Mouse (Mus musculus) liver, embryonic 12.5 days (tissue): ENCODE measurements at regions not wholly inside any gene's neighbourhood (a gene's known extent, or its start where the extent isn't known, plus 50 kb on each side); places are given as distances from the start of the nearest gene placed in this dataset.

Source experiments
- ATAC-seq: fragments of 200-750 bp; cut with Nextera tagmentation; 2 replicates; pipeline ENCODE4 v1.8.0; 2017; ENCODE audit warnings: moderate number of reproducible peaks, mild to moderate bottlenecking, moderate library complexity
- H3K27ac ChIP-seq: fragments of 300-500 bp; sonication (generic); 2 replicates; pipeline ENCODE4 v1.5.1; 2016; ENCODE audit warnings: mild to moderate bottlenecking
- H3K27me3 ChIP-seq: fragments of 300-500 bp; sonication (generic); replicated peaks from 2 replicates; pipeline ENCODE4 v1.6.1; 2016; ENCODE audit warnings: mild to moderate bottlenecking, moderate library complexity
- H3K36me3 ChIP-seq: fragments of 300-500 bp; sonication (generic); 2 replicates; pipeline ENCODE4 v1.6.1; 2016; ENCODE audit warnings: mild to moderate bottlenecking, moderate library complexity
- H3K4me1 ChIP-seq: fragments of 300-500 bp; sonication (generic); 2 replicates; pipeline ENCODE4 v1.6.1; 2016
- H3K4me2 ChIP-seq: fragments of 300-500 bp; sonication (generic); 2 replicates; pipeline ENCODE4 v1.6.1; 2016; ENCODE audit warnings: mild to moderate bottlenecking, moderate library complexity
- H3K4me3 ChIP-seq: fragments of 300-500 bp; sonication (generic); 2 replicates; pipeline ENCODE4 v1.5.1; 2016; ENCODE audit warnings: mild to moderate bottlenecking, moderate library complexity
- H3K9ac ChIP-seq: fragments of 300-500 bp; sonication (generic); 2 replicates; pipeline ENCODE4 v1.6.1; 2016; ENCODE audit warnings: mild to moderate bottlenecking, moderate library complexity
- H3K9me3 ChIP-seq: fragments of 300-500 bp; sonication (generic); replicated peaks from 2 replicates; pipeline ENCODE4 v1.6.1; 2016; ENCODE audit warnings: mild to moderate bottlenecking, moderate library complexity
- WGBS: fragments of 180-500 bp; shearing (Covaris S2); methylation state at CpG from one replicate; pipeline ENCODE4 v1.1.7; 2016; ENCODE audit not compliant: insufficient replicate concordance; 5-methylcytosine and 5-hydroxymethylcytosine counted together

DNA sequence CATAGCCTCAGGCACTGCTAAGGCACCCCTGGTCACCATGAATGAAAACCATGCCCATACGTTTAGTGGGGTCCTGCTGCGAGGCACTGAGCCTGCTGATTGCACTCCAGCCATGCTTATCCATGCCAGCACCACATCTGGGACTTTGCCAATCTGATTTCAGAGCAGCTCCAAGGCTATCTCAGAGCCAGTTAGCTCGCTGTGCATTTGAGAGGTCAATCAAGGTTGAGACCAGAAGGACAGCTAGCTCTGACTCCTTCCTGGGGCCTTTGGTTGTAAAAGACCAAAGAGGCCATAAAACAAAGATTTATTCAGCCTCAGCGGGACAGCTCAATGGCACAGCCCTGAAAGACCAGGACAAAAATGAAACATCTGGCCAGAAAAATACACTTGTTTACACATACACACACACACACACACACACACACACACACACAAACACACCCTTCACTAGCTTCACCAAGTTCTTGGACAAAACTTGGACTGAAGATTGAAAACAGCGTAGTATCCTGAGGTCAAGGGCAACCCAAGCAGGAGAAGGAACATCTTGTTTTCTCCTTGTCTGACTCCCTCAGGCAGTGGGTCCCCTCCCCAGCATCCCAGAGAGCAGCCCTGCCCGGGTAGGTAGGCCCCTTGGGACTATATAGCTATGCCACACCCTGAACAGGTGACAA is 201.5 kb upstream of the Dio3 start:
- H3K36me3 ChIP-seq = no peaks in the 10 kb centered on the region
- H3K4me2 ChIP-seq = no peak overlapping the region
- no peaks in the 10 kb centered on the region for H3K4me1 ChIP-seq
- H3K27ac ChIP-seq = no peak overlapping the region
- no peaks in the 10 kb centered on the region for H3K9me3 ChIP-seq
- no peak overlapping the region for H3K9ac ChIP-seq
- 55% methylated on average over 6 of the region's 6 CpGs for WGBS
- no peak overlapping the region for H3K4me3 ChIP-seq
- H3K27me3 ChIP-seq = no peaks in the 10 kb centered on the region
- no peak for ATAC-seq

DNA sequence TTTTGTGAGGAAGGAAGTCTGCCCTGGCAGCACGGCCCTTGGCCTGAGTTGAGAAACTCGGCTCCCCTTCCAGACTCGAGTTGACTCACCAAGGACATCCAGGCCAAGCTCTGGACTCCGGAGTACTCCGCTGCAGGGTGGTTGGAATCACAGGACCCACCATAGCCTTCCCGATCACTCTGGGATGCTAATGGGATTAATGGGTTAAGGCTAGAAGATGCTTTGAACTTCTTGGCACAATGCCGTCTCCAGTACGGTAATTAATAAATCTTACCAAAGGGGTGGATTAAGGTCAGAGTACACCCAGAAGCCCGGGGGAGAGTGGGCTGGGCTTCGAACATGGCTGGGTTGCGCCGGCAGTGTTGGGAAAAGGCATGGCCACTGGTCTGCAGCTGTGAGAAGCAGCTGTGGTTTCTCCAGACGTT is 200.8 kb upstream of the Dio3 start:
- 65% methylated on average over 13 of the region's 13 CpGs for WGBS
- H3K4me2 ChIP-seq = no peak overlapping the region
- H3K36me3 ChIP-seq = no peaks in the 10 kb centered on the region
- no peaks in the 10 kb centered on the region for H3K4me1 ChIP-seq
- no peak for ATAC-seq
- no peaks in the 10 kb centered on the region for H3K27me3 ChIP-seq
- H3K9me3 ChIP-seq = no peaks in the 10 kb centered on the region
- no peak overlapping the region for H3K27ac ChIP-seq
- no peak overlapping the region for H3K9ac ChIP-seq
- H3K4me3 ChIP-seq = no peak overlapping the region

DNA sequence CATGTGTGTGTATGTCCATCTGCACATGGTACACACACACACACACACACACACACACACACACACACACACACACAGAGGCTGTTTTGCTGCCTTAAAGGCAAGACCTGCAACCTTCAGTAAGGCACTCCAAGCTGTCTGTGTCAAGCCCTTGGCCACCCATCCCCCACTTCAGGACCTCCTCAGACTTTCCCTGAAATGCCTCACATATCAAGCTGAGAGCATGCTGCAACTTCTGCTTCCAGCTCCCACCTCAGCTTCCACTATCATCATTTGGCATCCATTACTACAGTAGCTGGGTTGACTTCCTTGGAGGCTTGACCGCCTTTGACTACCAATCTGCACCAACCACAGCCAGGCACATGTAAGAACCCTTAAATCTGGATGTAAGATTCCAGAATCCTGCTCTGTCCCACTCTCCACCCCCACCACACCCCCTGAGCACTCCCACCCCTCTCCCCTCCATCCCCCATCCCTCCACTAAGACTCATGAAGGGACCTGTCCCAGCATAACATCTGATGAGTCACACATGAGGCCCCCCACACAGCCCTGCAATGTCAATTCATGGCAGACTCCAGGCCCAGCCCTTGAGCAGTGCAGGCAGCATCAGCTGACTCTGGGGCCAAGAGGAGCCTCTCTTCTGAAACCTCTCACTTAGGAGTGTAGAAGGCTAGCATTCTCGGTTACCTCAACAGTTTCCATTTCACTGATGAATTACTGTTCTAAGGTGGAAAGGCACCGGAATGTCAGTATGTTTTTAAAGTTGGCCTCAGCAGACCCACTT is 196.8 kb upstream of the Dio3 start:
- no peak for ATAC-seq
- H3K4me1 ChIP-seq = no peaks in the 10 kb centered on the region
- 74% methylated on average over 3 of the region's 3 CpGs for WGBS
- H3K27me3 ChIP-seq = no peaks in the 10 kb centered on the region
- H3K9me3 ChIP-seq = no peaks in the 10 kb centered on the region
- no peak overlapping the region for H3K9ac ChIP-seq
- H3K4me3 ChIP-seq = no peak overlapping the region
- H3K27ac ChIP-seq = no peak overlapping the region
- H3K36me3 ChIP-seq = no peaks in the 10 kb centered on the region
- H3K4me2 ChIP-seq = no peak overlapping the region

DNA sequence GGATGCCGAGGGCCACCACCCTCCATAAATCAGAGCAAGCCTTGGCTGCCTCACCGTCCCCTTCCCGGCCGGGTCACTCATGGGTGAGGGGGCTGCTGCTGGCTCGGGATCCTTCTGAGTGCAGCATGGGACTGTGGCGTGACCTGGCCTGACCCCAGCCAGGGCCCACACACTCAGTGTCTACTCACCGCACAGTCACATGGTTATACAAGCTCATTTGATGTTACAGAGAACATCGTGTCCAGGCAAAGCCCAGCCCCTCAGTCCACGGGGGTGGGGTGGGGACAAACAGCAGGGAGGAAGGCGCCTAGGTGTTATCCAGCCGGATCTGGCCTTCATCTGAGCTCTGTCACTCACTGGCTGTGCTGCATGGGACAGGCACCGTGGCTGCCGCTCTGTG is 195.9 kb upstream of the Dio3 start:
- 0 out of 2 replicates have a peak, but pooled peaks have one; percentile 42 for ATAC-seq
- Histone ChIP-seq H3K9ac (no peak overlapping the region), H3K27me3 (no peaks in the 10 kb centered on the region), H3K36me3 (no peaks in the 10 kb centered on the region), H3K4me1 (no peaks in the 10 kb centered on the region), H3K4me2 (no peak overlapping the region), H3K27ac (no peak overlapping the region), H3K4me3 (no peak overlapping the region), H3K9me3 (no peaks in the 10 kb centered on the region)
- 55% methylated on average over 13 of the region's 13 CpGs for WGBS

DNA sequence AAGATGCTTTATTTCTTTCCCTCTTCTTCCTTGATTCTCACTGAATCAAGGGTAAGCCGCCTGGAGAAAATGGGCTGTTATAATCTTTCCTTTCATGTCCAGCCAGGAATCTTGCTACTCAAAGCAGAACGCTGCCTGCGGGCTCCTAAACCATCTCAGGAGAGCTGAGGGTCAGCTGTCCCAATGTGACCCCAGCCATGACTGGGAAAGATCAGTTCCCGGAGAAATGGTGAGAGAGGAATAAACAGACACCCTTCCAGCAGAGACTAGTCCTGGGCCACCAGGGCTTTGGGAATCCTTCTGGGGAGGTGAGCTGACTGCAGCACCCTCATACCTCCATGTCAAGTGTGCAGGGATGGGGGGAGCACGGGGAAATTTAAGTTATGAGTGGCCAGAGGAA is 195.4 kb upstream of the Dio3 start:
- Histone ChIP-seq H3K27me3 (no peaks in the 10 kb centered on the region), H3K9ac (no peak overlapping the region), H3K4me3 (no peak overlapping the region), H3K4me1 (no peaks in the 10 kb centered on the region), H3K9me3 (no peaks in the 10 kb centered on the region), H3K4me2 (no peak overlapping the region), H3K36me3 (no peaks in the 10 kb centered on the region), H3K27ac (no peak overlapping the region)
- ATAC-seq = no peak
- 52% methylated on average over 5 of the region's 5 CpGs for WGBS

DNA sequence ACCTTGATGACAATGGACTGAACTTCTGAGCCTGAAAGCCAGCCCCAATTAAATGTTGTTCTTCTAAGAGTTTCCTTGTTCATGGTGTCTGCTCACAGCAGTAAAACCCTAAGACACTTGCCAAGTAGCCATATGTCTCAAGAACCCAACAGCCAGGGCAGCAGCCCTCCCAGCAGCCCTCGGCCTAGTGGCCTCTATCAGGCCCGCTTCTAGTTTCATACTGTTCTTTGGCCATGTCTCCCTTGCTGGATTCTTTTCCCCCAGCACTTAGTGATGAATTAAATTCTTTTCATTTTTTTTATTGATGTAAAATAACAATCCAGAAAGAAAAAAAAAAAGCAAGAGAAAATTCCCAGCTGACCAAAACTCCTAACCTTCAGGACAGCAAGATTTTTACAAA is 191.9 kb upstream of the Dio3 start:
- H3K27me3 ChIP-seq = no peaks in the 10 kb centered on the region
- H3K9me3 ChIP-seq = no peaks in the 10 kb centered on the region
- WGBS = 68% methylated on average over 2 of the region's 2 CpGs
- ATAC-seq = no peak
- H3K4me3 ChIP-seq = no peak overlapping the region
- no peak overlapping the region for H3K4me2 ChIP-seq
- H3K27ac ChIP-seq = no peak overlapping the region
- no peaks in the 10 kb centered on the region for H3K36me3 ChIP-seq
- no peak overlapping the region for H3K9ac ChIP-seq
- H3K4me1 ChIP-seq = no peaks in the 10 kb centered on the region

DNA sequence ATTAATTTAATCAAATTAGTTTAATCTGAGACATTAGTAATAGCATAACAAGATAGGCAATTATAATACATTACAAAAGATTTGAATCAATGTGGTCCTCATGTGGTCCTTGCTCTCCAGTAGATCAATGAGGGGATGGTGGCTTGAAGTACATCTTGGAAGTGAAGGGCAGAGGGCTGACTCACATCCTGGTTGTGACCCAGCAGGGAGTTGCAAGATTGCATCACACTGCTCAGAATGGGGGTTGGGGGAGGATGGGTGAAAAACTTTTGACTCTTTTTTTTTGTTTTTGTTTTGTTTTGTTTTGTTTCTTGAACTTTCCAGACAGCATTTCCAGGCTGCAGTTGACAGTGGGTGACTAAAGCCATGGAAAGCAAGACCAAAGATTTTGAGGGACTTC is 191.1 kb upstream of the Dio3 start:
- Histone ChIP-seq H3K4me3 (no peak overlapping the region), H3K27ac (no peak overlapping the region), H3K36me3 (no peaks in the 10 kb centered on the region), H3K4me1 (no peaks in the 10 kb centered on the region), H3K4me2 (no peak overlapping the region), H3K9me3 (no peaks in the 10 kb centered on the region), H3K9ac (no peak overlapping the region), H3K27me3 (no peaks in the 10 kb centered on the region)
- ATAC-seq = no peak

DNA sequence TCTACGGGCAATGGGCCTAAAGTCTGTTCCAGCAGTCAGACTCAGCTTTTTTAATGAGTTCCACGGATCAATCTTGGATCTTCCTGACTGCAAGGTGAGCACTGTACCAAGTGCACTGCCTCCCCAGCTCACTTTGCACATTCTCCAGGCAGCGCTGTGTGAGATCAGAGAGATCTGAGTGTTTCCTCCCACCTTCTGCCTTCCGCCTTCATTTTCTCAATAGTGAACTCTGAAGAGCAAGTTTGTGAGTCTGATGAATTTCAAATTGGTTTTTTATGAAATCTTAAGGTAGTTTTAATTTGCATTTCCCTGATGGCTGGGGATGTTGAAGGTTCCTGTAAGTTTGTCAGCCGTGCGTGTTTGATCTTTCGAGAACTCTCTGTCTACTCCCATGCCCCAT is 176.7 kb upstream of the Dio3 start:
- no peaks in the 10 kb centered on the region for H3K36me3 ChIP-seq
- no peak for ATAC-seq
- 0 out of 2 replicates have a peak, but pooled peaks cover 3% of the 10 kb centered on the region for H3K9me3 ChIP-seq
- H3K4me3 ChIP-seq = no peak overlapping the region
- 71% methylated on average over 7 of the region's 7 CpGs for WGBS
- no peak overlapping the region for H3K9ac ChIP-seq
- no peaks in the 10 kb centered on the region for H3K27me3 ChIP-seq
- no peak overlapping the region for H3K27ac ChIP-seq
- H3K4me1 ChIP-seq = no peaks in the 10 kb centered on the region
- no peak overlapping the region for H3K4me2 ChIP-seq

DNA sequence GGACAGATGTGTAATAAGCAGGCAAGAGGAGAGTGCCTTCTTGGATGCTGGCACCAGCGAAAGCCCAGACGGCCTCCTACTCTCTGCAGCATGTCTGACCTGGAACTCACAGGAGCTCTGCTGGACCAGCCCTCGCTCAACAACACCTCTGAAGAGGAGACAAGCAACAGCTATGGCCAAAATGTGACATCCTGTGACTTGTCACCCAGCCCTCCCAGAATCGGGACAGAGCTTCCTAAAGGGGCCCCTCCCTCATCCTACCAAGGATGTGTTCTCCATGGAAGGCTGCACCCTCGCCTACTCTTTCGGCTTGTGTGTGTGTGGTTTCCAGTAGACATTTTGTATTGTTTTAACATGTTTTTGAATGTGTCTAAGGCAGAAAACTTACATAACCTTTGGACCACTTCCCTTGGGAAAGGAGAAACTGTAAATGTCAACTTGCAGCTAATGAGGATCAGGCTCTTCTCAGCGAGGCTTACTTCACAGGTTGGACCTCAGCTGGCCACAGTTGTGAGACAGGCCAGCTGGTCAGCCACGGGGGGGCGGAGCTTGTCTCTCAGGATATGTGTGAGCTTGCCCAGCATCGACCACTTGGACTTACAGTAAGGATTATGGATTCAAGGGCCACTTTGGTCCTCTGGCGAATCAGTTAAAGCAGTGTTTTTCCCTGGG is 166.7 kb upstream of the Dio3 start:
- Histone ChIP-seq H3K27ac (no peak overlapping the region), H3K4me2 (no peak overlapping the region), H3K27me3 (no peaks in the 10 kb centered on the region), H3K9me3 (no peaks in the 10 kb centered on the region; the same call in 1 of the 2 replicates), H3K4me3 (no peak overlapping the region), H3K9ac (no peak overlapping the region), H3K36me3 (no peaks in the 10 kb centered on the region), H3K4me1 (no peaks in the 10 kb centered on the region)
- WGBS = 44% methylated on average over 11 of the region's 11 CpGs
- no peak for ATAC-seq

DNA sequence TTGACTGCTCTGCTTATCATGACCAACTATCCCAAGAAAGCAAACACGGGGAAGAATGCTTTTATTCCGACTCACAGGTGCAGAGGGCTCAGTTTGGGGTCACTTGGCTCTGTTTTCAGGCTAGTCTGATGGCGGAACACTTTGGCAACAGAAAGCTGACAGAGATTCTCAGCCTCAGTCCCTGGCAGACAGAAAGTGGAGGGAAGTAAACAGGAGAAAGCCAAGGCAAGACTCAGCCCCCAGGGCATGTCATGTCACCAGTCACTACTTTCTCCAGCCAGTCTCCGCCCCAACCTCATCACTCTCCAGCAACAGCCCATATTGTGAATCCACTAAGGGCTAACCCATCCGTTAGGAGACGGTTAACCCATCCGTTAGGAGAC is 166.2 kb upstream of the Dio3 start:
- no peak overlapping the region for H3K27ac ChIP-seq
- no peaks in the 10 kb centered on the region; the same call in 1 of the 2 replicates for H3K9me3 ChIP-seq
- no peak overlapping the region for H3K9ac ChIP-seq
- no peak for ATAC-seq
- no peak overlapping the region for H3K4me2 ChIP-seq
- no peaks in the 10 kb centered on the region for H3K27me3 ChIP-seq
- WGBS = 67% methylated on average over 7 of the region's 7 CpGs
- H3K4me1 ChIP-seq = no peaks in the 10 kb centered on the region
- no peak overlapping the region for H3K4me3 ChIP-seq
- no peaks in the 10 kb centered on the region for H3K36me3 ChIP-seq

DNA sequence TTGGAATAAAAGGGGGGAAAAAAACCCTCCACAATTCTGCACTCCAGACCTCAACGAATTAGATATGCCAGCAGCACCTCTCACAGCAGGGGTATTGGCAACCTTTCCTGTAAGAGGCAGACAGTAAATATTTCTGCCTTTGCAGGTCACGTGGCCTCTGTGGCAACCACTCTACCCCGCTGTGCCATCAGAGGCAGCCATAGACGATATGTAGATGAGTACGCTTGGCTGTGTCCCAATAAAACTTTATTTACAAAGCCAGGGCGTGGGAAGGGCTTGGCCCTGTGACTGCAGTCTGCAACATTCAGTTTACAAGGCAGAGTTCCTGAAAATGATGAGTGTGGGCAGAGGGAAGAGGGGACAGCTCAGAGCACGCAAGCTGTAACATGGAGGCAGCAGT is 158.7 kb upstream of the Dio3 start:
- Histone ChIP-seq H3K27ac (no peak overlapping the region), H3K4me2 (no peak overlapping the region), H3K27me3 (no peaks in the 10 kb centered on the region), H3K4me3 (no peak overlapping the region), H3K9ac (no peak overlapping the region), H3K4me1 (no peaks in the 10 kb centered on the region), H3K36me3 (no peaks in the 10 kb centered on the region), H3K9me3 (no peaks in the 10 kb centered on the region)
- WGBS = 64% methylated on average over 7 of the region's 7 CpGs
- ATAC-seq = no peak

DNA sequence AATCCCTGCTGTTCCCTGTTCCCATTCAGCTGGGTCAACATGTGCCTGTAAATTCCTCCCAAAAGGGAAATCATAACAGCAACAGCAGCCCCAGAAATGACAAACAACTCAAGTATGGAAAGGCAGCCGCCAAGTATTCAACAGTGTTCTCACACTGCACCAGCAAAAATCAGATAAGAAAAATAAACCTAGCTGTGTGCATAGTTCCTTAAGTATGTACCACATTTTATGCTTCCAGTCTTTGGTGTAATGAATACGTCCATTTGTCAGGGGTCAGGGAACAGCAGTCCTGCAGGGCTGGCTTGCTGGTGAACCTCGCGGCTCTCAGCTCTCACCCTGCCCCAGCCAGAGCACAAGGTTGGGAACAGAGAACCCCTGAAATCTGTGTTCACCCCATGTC is 155.9 kb upstream of the Dio3 start:
- Histone ChIP-seq H3K27me3 (no peaks in the 10 kb centered on the region), H3K4me1 (no peaks in the 10 kb centered on the region), H3K4me2 (no peak overlapping the region), H3K36me3 (no peaks in the 10 kb centered on the region), H3K9me3 (no peaks in the 10 kb centered on the region), H3K4me3 (no peak overlapping the region), H3K9ac (no peak overlapping the region), H3K27ac (no peak overlapping the region)
- no peak for ATAC-seq
- WGBS = 72% methylated on average over 4 of the region's 4 CpGs
